Mouse (Mus musculus) stomach, postnatal 0 days (tissue): Measurements from ENCODE around the gene Fcrls.

Source experiments
- CTCF ChIP-seq: IDR thresholded peaks from 2 replicates; pipeline ENCODE4 v1.5.1; 2016; ENCODE audit warnings: antibody characterized with exemption, low read depth, mild to moderate bottlenecking, moderate library complexity
- EP300 ChIP-seq: optimal IDR thresholded peaks from 2 replicates; pipeline ENCODE3; 2016; ENCODE audit warnings: antibody characterized with exemption

DNA sequence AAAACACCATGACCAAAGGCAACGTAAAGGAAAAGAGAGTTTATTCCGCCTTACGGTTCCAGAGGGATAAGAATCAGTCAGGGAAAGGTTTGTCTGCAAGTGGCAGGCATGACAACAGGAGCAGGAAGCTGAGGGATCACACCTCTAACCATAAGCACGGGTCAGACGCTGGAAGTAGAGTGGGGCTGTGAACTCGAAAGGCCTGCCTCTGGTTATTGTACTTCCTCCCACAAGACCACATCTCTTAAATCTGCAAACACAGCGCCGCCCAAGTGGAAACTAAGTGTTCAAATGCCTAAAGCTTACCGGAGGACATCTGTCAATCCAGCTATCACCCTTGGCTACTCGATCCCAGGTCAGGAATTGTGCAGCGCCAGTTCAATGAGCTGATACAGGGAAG, 48.4 kb downstream of the Fcrls start:
- TF ChIP-seq CTCF, result no peak
- no peak for TF ChIP-seq EP300
